Mouse (Mus musculus) cerebellum, postnatal 25 days (tissue): ENCODE results near the gene Lgals9.
A peak's percentile ranks its signal among the peaks of the same experiment; 100 is the strongest.

Source experiments
- DNase-seq, 2 experiments: peaks; one replicate each; pipeline ENCODE4 v3.0.0; 2021; ENCODE audit warnings: mixed read lengths in 2 of 2

Lgals9 gene

GRCm38 (mm10) chr11:78916410-78916809 lies 68.3 kb downstream of the Lgals9 start:
- no peak for DNase-seq

DNA sequence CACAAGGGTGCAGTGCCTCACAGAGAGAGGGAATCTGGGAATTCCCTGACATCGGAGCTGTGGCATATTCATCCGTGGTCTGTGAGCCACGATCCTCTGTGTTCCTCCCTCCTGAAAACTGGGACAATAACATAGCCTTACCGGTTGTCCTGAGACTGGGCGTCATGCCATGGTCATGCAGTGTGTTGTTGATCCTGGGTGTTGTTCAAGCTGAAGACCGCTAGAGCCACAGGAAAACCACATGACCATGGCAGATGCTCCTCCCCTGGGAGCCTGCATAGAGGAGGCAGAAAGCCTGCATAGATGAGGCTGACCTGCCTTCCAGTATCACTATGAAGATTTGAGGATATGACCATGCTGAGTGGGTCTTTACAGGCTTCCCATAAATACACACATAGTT lies 69.3 kb downstream of the Lgals9 start:
- peak; percentile 19 to 60 for DNase-seq
